12 mouse cellular contexts compared by ENCODE assay signal in the genomic region with DNA sequence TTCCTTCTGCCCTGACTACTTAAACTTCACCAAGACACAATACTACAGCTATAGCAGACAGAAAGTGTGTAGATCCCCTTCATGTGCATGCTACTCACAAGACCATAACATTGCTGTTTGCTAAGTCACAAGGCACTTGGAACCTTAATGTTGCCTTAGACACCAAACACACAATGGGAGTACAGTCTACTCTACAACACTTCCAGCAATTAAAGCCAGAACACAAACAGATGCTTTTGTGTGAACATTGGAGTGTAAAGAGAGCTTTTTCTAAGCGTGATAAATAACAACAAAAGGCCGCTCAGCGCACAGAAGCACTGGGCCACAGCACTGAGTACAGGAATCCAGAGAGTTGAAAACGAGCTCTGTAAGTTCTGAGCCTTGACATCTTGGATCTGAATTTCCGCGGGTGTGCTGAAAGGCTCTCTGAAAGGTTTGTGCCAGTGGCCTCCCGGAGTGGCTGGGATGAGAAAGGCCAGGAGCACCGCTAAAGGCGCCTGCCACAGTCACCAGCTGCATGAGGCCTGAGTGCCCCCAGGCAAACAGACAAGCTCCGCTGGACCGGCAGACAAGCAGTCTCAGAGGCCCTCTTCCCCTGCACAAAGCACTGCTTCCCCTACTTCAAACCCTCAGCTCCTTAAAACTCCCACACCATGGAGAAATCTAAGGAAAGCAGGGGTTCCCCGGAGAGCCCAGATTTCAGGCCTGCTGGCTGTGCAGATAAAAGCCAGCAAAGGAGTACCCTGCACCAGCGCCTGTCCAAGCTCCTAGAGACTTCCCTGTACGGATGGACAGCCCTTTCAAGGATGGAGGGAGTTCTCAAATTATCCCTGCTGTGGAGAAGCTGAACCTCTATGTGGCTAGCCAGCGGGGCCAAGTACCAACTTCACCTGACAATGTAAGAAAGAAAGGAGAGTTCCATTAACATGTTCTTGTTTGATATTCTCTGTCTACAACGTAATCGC.
DNase-seq lines count a peak whose midpoint lies in the region; ATAC-seq and TF ChIP-seq lines count a peak whose summit lies in the region.
"Had no signal": no experiment of that assay in that cellular context is flagged by ENCODE, and none has a peak within 500 bp of the region (broad histone marks: within the 10 kb centered on the region; RNA-seq: fewer than 3 reads in every experiment).

No protein-coding gene starts in this region.

- no peak overlapping the region for H3K9ac ChIP-seq in kidney, embryonic 16.5 days (replicated peaks; ENCODE audit: low read length)
- no peak overlapping the region for H3K9ac ChIP-seq in embryonic facial prominence, embryonic 14.5 days (ENCODE audit: low read depth, low read length)
- no peak overlapping the region for H3K9ac ChIP-seq in hindbrain, postnatal 0 days (replicated peaks; ENCODE audit: low read length)
- H3K9ac ChIP-seq in neural tube, embryonic 14.5 days (replicated peaks; ENCODE audit: low read depth, low read length): no peak overlapping the region
- H3K9ac ChIP-seq: liver, postnatal 0 days had no signal

- no peaks in the 10 kb centered on the region for H3K9me3 ChIP-seq in kidney, embryonic 16.5 days (ENCODE audit: low read length)
- H3K9me3 ChIP-seq in embryonic facial prominence, embryonic 14.5 days (ENCODE audit: control insufficient read depth, low read length): no peaks in the 10 kb centered on the region
- no peaks in the 10 kb centered on the region for H3K9me3 ChIP-seq in hindbrain, postnatal 0 days (ENCODE audit: low read length)
- H3K9me3 ChIP-seq in neural tube, embryonic 14.5 days (ENCODE audit: control insufficient read depth, low read length): no peaks in the 10 kb centered on the region

- H3K36me3 ChIP-seq in kidney, embryonic 16.5 days (ENCODE audit: insufficient read depth, low read length): no peaks in the 10 kb centered on the region
- H3K36me3 ChIP-seq in kidney, adult 2 months (ENCODE audit: control insufficient read depth, insufficient read depth, low read length): no peaks in the 10 kb centered on the region
- H3K36me3 ChIP-seq in embryonic facial prominence, embryonic 14.5 days (ENCODE audit: control insufficient read depth, insufficient read depth, low read length): no peaks in the 10 kb centered on the region
- no peaks in the 10 kb centered on the region for H3K36me3 ChIP-seq in hindbrain, postnatal 0 days (ENCODE audit: insufficient read depth, low read length)
- H3K36me3 ChIP-seq in neural tube, embryonic 14.5 days (ENCODE audit: control insufficient read depth, insufficient read depth, low read length): no peaks in the 10 kb centered on the region

- no peak overlapping the region for H3K4me3 ChIP-seq in kidney, embryonic 16.5 days (ENCODE audit: low read length)
- no peak overlapping the region for H3K4me3 ChIP-seq in kidney, adult 2 months (ENCODE audit: insufficient read depth, low read depth, low read length)
- no peak overlapping the region for H3K4me3 ChIP-seq in embryonic facial prominence, embryonic 14.5 days (ENCODE audit: low read depth, low read length)
- no peak overlapping the region for H3K4me3 ChIP-seq in hindbrain, postnatal 0 days (ENCODE audit: low read length)
- H3K4me3 ChIP-seq in neural tube, embryonic 14.5 days (ENCODE audit: low read depth, low read length): no peak overlapping the region

- no peak for TF ChIP-seq CTCF in kidney, adult 2 months (conservative IDR thresholded peaks at IDR 0.05; ENCODE audit: insufficient read depth, insufficient read length, low read depth, low read length)
- no peak for TF ChIP-seq CTCF in hindbrain, postnatal 0 days (IDR thresholded peaks at IDR 0.05; ENCODE audit: low read depth)

- no peak for TF ChIP-seq POLR2A in kidney, adult 2 months (IDR thresholded peaks at IDR 0.05; ENCODE audit: low read depth, low read length)

- H3K4me2 ChIP-seq in kidney, embryonic 16.5 days (replicated peaks; ENCODE audit: low read depth, low read length): no peak overlapping the region
- H3K4me2 ChIP-seq in embryonic facial prominence, embryonic 14.5 days (ENCODE audit: low read depth, low read length): no peak overlapping the region
- H3K4me2 ChIP-seq in hindbrain, postnatal 0 days (ENCODE audit: low read depth, low read length): no peak overlapping the region
- H3K4me2 ChIP-seq in neural tube, embryonic 14.5 days (ENCODE audit: low read depth, low read length): no peak overlapping the region

- H3K27me3 ChIP-seq in kidney, embryonic 16.5 days (ENCODE audit: insufficient read depth, low read length): no peaks in the 10 kb centered on the region
- no peaks in the 10 kb centered on the region for H3K27me3 ChIP-seq in kidney, adult 2 months (replicated peaks; ENCODE audit: control insufficient read depth, insufficient read depth, low read length)
- no peaks in the 10 kb centered on the region; the same call in 1 of the 2 replicates for H3K27me3 ChIP-seq in embryonic facial prominence, embryonic 14.5 days (replicated peaks; ENCODE audit: control insufficient read depth, insufficient read depth, low read length)
- H3K27me3 ChIP-seq in hindbrain, postnatal 0 days (ENCODE audit: insufficient read depth, low read length): no peaks in the 10 kb centered on the region
- H3K27me3 ChIP-seq in neural tube, embryonic 14.5 days (ENCODE audit: control insufficient read depth, insufficient read depth, low read length): no peaks in the 10 kb centered on the region

- H3K4me1 ChIP-seq in kidney, embryonic 16.5 days (ENCODE audit: insufficient read depth, low read length): no peaks in the 10 kb centered on the region
- H3K4me1 ChIP-seq in kidney, adult 2 months (ENCODE audit: control insufficient read depth, insufficient read depth, low read length): no peaks in the 10 kb centered on the region
- H3K4me1 ChIP-seq in embryonic facial prominence, embryonic 14.5 days (ENCODE audit: control insufficient read depth, insufficient read depth, low read length): no peaks in the 10 kb centered on the region
- no peaks in the 10 kb centered on the region for H3K4me1 ChIP-seq in hindbrain, postnatal 0 days (ENCODE audit: insufficient read depth, low read length)
- H3K4me1 ChIP-seq in neural tube, embryonic 14.5 days (ENCODE audit: control insufficient read depth, insufficient read depth, low read length): no peaks in the 10 kb centered on the region; the same call in 1 of the 2 replicates

- H3K27ac ChIP-seq in kidney, embryonic 16.5 days (ENCODE audit: low read length): no peak overlapping the region
- no peak overlapping the region for H3K27ac ChIP-seq in kidney, adult 2 months (ENCODE audit: insufficient read depth, low read depth, low read length)
- no peak overlapping the region for H3K27ac ChIP-seq in embryonic facial prominence, embryonic 14.5 days (replicated peaks; ENCODE audit: low read depth, low read length)
- peak overlapping the region; percentile 71 for H3K27ac ChIP-seq in hindbrain, postnatal 0 days
- H3K27ac ChIP-seq in neural tube, embryonic 14.5 days (ENCODE audit: low read depth, low read length): no peak overlapping the region; the same call in 1 of the 2 replicates

- ATAC-seq in kidney, embryonic 16.5 days (ENCODE audit: low FRiP score, low TSS enrichment): peak; percentile 64
- no peak for ATAC-seq in embryonic facial prominence, embryonic 14.5 days (ENCODE audit: low read depth)
- ATAC-seq in hindbrain, postnatal 0 days: peak; percentile 58
- ATAC-seq in neural tube, embryonic 14.5 days (ENCODE audit: low read depth): peak; percentile 47
- ATAC-seq: liver, postnatal 0 days had no signal

- intact Hi-C loops in gastrocnemius, postnatal 36 days (cut with DNase I): no loop called here

- DNase-seq in kidney, adult 2 months: no peak
- peak; percentile 4 for DNase-seq in embryonic facial prominence, embryonic 14.5 days (ENCODE audit: low spot score)
- peak; percentile 21 for DNase-seq in hindbrain, postnatal 0 days (ENCODE audit: low spot score)
- no peak for DNase-seq in urinary bladder, postnatal 36 days (ENCODE audit: low spot score in 2 of 2)
- DNase-seq in gastrocnemius, postnatal 36 days: no peak
- DNase-seq in spleen, postnatal 10 days (ENCODE audit: low spot score in 2 of 2): no peak
- DNase-seq: gastrocnemius, postnatal 25 days; heart, postnatal 4 days; liver, postnatal 0 days; right cerebral cortex, postnatal 4 days had no signal

- 46% methylated on average over 15 of the region's 17 CpGs for WGBS in kidney, embryonic 16.5 days
- WGBS in kidney, adult 2 months: 62% methylated on average over 17 of the region's 17 CpGs
- WGBS in embryonic facial prominence, embryonic 14.5 days: 36% methylated on average over 15 of the region's 17 CpGs
- 34% methylated on average over 15 of the region's 17 CpGs for WGBS in hindbrain, postnatal 0 days
- 33% methylated on average over 15 of the region's 17 CpGs for WGBS in neural tube, embryonic 14.5 days

Comparison
In these comparisons a context has a peak if more than half of its experiments do, and no peak if none do; other contexts are left out.
1. DNase-seq: peak in embryonic facial prominence, embryonic 14.5 days (single experiment) and hindbrain, postnatal 0 days (single experiment); none in kidney, adult 2 months (single experiment), urinary bladder, postnatal 36 days (0 of 2), gastrocnemius, postnatal 36 days (0 of 2) and spleen, postnatal 10 days (0 of 2).